Mouse (Mus musculus): ENCODE data around the gene Zfp628.
A peak's percentile ranks its signal among the peaks of the same experiment; 100 is the strongest.

- peak; percentile 70 for TF ChIP-seq CTCF (IDR thresholded peaks at IDR 0.05)
- TF ChIP-seq EP300 (IDR thresholded peaks at IDR 0.05): no peak
These were observed 8.8 kb downstream of the Zfp628 start for GRCm38 (mm10) chr7:4923586-4924364.

Measured in lung, postnatal 0 days (tissue).